Mouse (Mus musculus) gastrocnemius, postnatal 14 days (tissue): ENCODE measurements at regions not wholly inside any gene's neighbourhood (a gene's known extent, or its start where the extent isn't known, plus 50 kb on each side); places are given as distances from the start of the nearest gene placed in this dataset.

Experiments
- DNase-seq: peaks from one replicate; pipeline ENCODE4 v3.0.0; 2021; ENCODE audit warnings: mixed read lengths
- intact Hi-C: fragments of 180-260 bp; cut with DNase I; formaldehyde crosslinking; loops from one replicate; pipeline ENCODE4 v1.15.1; 2025; ENCODE audit warnings: low total_unique reads

GRCm38 (mm10) chrX:52668679-52669078 lies 54.9 kb upstream of the Gpc3 start:
- no peak for DNase-seq

GRCm38 (mm10) chrX:52679045-52679444 lies 65.3 kb upstream of the Gpc3 start:
- peak; percentile 4 for DNase-seq
- intact Hi-C loops: no loop called here

More at GRCm38 (mm10) chrX:52668679-52669078, 54.9 kb upstream of the Gpc3 start:
- intact Hi-C loops: no loop called here

DNA sequence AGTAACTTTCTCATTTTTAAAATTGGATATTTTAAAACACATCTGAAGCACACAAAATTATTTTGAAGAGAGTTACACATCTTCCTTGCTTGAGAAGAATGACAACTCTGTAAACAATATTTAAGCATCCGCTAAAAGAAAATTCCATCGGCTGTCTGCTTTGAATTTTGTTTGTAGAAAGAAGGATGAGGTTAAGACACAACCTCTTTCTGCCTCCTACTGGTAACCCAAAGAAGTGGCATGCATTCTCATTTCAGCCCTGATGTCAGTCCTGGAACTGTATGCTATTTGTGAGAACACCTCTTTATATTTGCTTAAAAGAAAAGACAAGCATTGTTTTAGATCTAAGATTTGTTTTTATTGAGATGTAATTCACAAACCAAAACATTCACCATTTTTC lies 80.6 kb upstream of the Gpc3 start:
- no peak for DNase-seq
- intact Hi-C loops: no loop called here

DNA sequence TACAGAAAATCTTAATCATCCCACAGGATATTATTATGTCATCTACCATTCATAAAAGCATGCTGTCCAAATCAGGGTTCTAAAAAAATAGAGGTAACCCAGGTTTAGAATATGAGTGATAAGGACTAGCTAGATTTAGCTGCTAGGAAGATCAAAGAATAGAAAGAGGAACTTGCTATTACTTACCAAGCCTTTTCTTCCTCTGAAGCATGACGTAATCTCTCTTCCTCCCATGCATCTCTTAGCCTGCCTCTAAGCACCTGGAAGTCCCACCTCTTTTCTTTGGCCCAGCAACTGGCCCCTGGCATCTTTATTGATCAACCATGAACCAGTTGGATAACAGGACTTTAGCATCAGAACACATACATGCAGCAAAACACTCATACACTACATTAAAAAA lies 85.9 kb upstream of the Gpc3 start:
- DNase-seq: no peak
- intact Hi-C loops: no loop called here

DNA sequence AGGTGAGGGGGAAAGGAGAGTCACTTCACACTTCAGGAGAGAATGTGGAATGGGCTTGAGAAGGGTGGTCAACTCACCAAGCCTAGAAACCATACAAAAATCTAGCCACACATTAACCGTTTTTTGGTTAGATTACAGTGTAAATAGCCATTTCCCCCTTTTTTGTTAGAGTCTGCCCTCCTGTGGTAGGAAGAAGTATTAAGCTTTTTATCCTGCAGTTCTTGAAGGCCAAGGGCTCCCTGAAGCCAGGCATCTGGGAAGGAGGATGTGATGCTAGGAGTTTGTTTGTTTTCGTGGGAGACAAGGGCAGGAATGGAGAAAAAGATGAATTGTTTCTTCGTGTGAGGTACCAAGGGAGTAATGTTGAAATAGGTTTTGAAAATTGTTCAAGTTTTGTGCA lies 73.5 kb upstream of the Ccdc160 start:
- intact Hi-C loops: no loop called here
- DNase-seq: no peak

- no peak for DNase-seq
- intact Hi-C loops: no loop called here
Observed at GRCm38 (mm10) chrX:52738116-52738515, 52.9 kb upstream of the Ccdc160 start.
